ENCODE assay signal across 16 mouse cellular contexts in genomic region chr10:99639469-99639868, GRCm38 (mm10).
DNase-seq lines count a peak whose midpoint lies in the region; ATAC-seq and TF ChIP-seq lines count a peak whose summit lies in the region.
"Had no signal": no experiment of that assay in that cellular context is flagged by ENCODE, and none has a peak within 500 bp of the region (broad histone marks: within the 10 kb centered on the region; RNA-seq: fewer than 3 reads in every experiment).

No protein-coding gene starts in this region.

- no peak overlapping the region for H3K9ac ChIP-seq in forebrain, embryonic 12.5 days
- H3K9ac ChIP-seq in forebrain, embryonic 11.5 days (ENCODE audit: low read length), result no peak overlapping the region
- H3K9ac ChIP-seq in hindbrain, postnatal 0 days (replicated peaks; ENCODE audit: low read length), result no peak overlapping the region

- peak; percentile 31; the same call in 1 of the 2 replicates for ATAC-seq in forebrain, embryonic 12.5 days (ENCODE audit: low FRiP score)
- ATAC-seq in forebrain, embryonic 11.5 days (replicated peaks; ENCODE audit: low FRiP score), result no peak
- ATAC-seq in hindbrain, postnatal 0 days, result peak; percentile 91
- ATAC-seq: activated CD4-positive, CD25-positive, alpha-beta regulatory T cell, adult 4 months; intestine, postnatal 0 days; lung, postnatal 0 days had no signal

- no peaks in the 10 kb centered on the region; the same call in 1 of the 2 replicates for H3K27me3 ChIP-seq in forebrain, embryonic 12.5 days
- H3K27me3 ChIP-seq in forebrain, embryonic 11.5 days (ENCODE audit: control insufficient read depth, insufficient read depth, low read length), result no peaks in the 10 kb centered on the region
- H3K27me3 ChIP-seq in hindbrain, postnatal 0 days (ENCODE audit: insufficient read depth, low read length), result no peaks in the 10 kb centered on the region

- no peak overlapping the region for H3K4me2 ChIP-seq in forebrain, embryonic 12.5 days
- no peak overlapping the region for H3K4me2 ChIP-seq in forebrain, embryonic 11.5 days (ENCODE audit: low read depth, low read length, severe bottlenecking)
- H3K4me2 ChIP-seq in hindbrain, postnatal 0 days (ENCODE audit: low read depth, low read length), result peak overlapping the region; percentile 39

- no peaks in the 10 kb centered on the region for H3K36me3 ChIP-seq in forebrain, embryonic 12.5 days (replicated peaks)
- H3K36me3 ChIP-seq in forebrain, embryonic 11.5 days (ENCODE audit: control insufficient read depth, insufficient read depth, low read length), result no peaks in the 10 kb centered on the region
- no peaks in the 10 kb centered on the region for H3K36me3 ChIP-seq in hindbrain, postnatal 0 days (ENCODE audit: insufficient read depth, low read length)
- H3K36me3 ChIP-seq: G1E had no signal

- no peak for TF ChIP-seq CTCF in hindbrain, postnatal 0 days (IDR thresholded peaks at IDR 0.05; ENCODE audit: low read depth)
- no peak for TF ChIP-seq CTCF in layer of hippocampus, adult 2 months (conservative IDR thresholded peaks at IDR 0.05)

- H3K9me3 ChIP-seq in forebrain, embryonic 12.5 days, result no peaks in the 10 kb centered on the region
- H3K9me3 ChIP-seq in forebrain, embryonic 11.5 days (ENCODE audit: control insufficient read depth, low read length), result no peaks in the 10 kb centered on the region
- no peaks in the 10 kb centered on the region for H3K9me3 ChIP-seq in hindbrain, postnatal 0 days (ENCODE audit: low read length)

- H3K4me3 ChIP-seq in forebrain, embryonic 12.5 days (replicated peaks), result no peak overlapping the region
- H3K4me3 ChIP-seq in forebrain, embryonic 11.5 days (ENCODE audit: low read depth, low read length), result no peak overlapping the region
- H3K4me3 ChIP-seq in hindbrain, postnatal 0 days (ENCODE audit: low read length), result no peak overlapping the region
- H3K4me3 ChIP-seq in layer of hippocampus, adult 2 months, result no peak overlapping the region

- H3K27ac ChIP-seq in forebrain, embryonic 12.5 days, result 0 out of 2 replicates have a peak overlapping the region, but pooled peaks have one; percentile 8
- H3K27ac ChIP-seq in forebrain, embryonic 11.5 days (ENCODE audit: low read depth, low read length), result no peak overlapping the region
- peak overlapping the region; percentile 42; the same call in 1 of the 2 replicates for H3K27ac ChIP-seq in hindbrain, postnatal 0 days
- H3K27ac ChIP-seq in layer of hippocampus, adult 2 months, result no peak overlapping the region

- DNase-seq in forebrain, embryonic 11.5 days (ENCODE audit: low spot score), result no peak
- peak; percentile 52 for DNase-seq in left cerebral cortex, postnatal 4 days
- no peak for DNase-seq in left cerebral cortex, postnatal 14 days (ENCODE audit: low spot score in 2 of 2)
- DNase-seq in NIH3T3 (ENCODE audit: low read depth), result peak; percentile 54
- peak; percentile 73 for DNase-seq in hindbrain, postnatal 0 days (ENCODE audit: low spot score)
- DNase-seq in layer of hippocampus, adult 2 months (ENCODE audit: low spot score in 2 of 2), result no peak
- DNase-seq in adrenal gland, adult 8-10 months, result no peak
- DNase-seq: B cell, adult 2 months; gastrocnemius, postnatal 10 days; retina, postnatal 1 day; thymus, postnatal 25 days had no signal

- H3K4me1 ChIP-seq in forebrain, embryonic 12.5 days, result no peaks in the 10 kb centered on the region
- no peaks in the 10 kb centered on the region for H3K4me1 ChIP-seq in forebrain, embryonic 11.5 days (replicated peaks; ENCODE audit: control insufficient read depth, insufficient read depth, low read length)
- 0 out of 2 replicates have a peak, but pooled peaks cover 5% of the 10 kb centered on the region for H3K4me1 ChIP-seq in hindbrain, postnatal 0 days (ENCODE audit: insufficient read depth, low read length)

- intact Hi-C loops in left cerebral cortex, postnatal 4 days (cut with DNase I), result no loop called here
- intact Hi-C loops in left cerebral cortex, postnatal 14 days (cut with DNase I), result no loop called here

- 61% methylated on average over 5 of the region's 5 CpGs for WGBS in forebrain, embryonic 12.5 days
- WGBS in forebrain, embryonic 11.5 days, result 67% methylated on average over 5 of the region's 5 CpGs
- 23% methylated on average over 5 of the region's 5 CpGs for WGBS in hindbrain, postnatal 0 days

Comparison
In these comparisons a context has a peak if more than half of its experiments do, and no peak if none do; other contexts are left out.
1. H3K27ac ChIP-seq: peak in forebrain, embryonic 12.5 days (single experiment) and hindbrain, postnatal 0 days (single experiment); none in forebrain, embryonic 11.5 days (single experiment) and layer of hippocampus, adult 2 months (single experiment).
2. DNase-seq: peak in left cerebral cortex, postnatal 4 days (single experiment), NIH3T3 (single experiment) and hindbrain, postnatal 0 days (single experiment); none in forebrain, embryonic 11.5 days (single experiment), left cerebral cortex, postnatal 14 days (0 of 2), layer of hippocampus, adult 2 months (0 of 2) and adrenal gland, adult 8-10 months (single experiment).